Mouse (Mus musculus): ENCODE data around the gene Arid3a.

- peak; percentile 89 for TF ChIP-seq POLR2A (IDR thresholded peaks at IDR 0.05; ENCODE audit: insufficient read length, low read depth)
- TF ChIP-seq MAX (IDR thresholded peaks at IDR 0.05; ENCODE audit: low read depth), result no peak
These were observed 9.9 kb upstream of the Arid3a start, which contains the start of gene Kiss1r for GRCm38 (mm10) chr10:79916808-79917531.
